Mouse (Mus musculus): ENCODE data around the gene Abi3bp. TPM values are rescaled to one million over a fixed set of nuclear protein-coding genes. Genes with fewer than 3 reads are reported as not detected.

Gene Abi3bp
- polyA plus RNA-seq, 1 experiment = not detected

DNA sequence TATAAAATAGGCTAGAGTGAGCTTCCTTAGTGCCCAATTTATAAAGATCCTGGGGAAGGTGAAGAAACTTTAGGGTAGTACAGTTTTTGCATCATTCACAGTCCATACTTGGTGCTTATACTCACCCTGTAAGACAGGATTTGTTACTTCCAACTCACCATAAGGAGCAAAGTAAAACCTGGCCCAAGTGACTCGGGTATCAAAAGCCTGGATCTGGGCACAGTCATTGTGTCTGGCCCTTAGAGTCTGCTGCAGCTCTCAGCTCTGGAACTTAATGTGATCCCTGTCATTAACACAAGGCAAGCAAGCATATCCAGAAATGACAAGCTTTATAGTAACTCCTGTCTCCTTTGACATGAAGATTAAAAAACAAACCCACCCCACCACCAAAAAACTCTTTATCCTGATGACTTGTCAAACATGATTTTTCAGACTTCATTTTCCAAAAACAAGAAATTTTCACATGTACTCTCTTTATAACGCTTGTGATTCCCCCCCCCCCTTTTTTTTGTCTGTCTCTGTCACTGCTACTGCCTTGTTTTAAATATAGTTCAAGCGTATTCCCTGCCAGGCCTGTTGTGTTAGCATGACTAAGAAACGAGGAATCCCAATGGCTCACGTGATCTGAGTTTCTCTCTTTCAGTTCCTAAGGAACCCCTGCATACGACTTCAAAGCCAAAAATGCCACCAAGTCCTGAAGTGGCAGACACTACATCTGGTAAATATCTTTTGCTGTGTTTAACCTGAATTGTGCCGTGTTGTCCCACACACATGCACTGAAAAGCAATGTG is 168.9 kb downstream of the Abi3bp start:
- TF ChIP-seq CTCF (IDR thresholded peaks at IDR 0.05; ENCODE audit: low read depth, low read length) (no peak), POLR2A (IDR thresholded peaks at IDR 0.05; ENCODE audit: insufficient read depth, low read length) (no peak), EP300 (IDR thresholded peaks at IDR 0.05; ENCODE audit: insufficient read depth, low read depth, low read length) (no peak)
- Histone ChIP-seq H3K27me3 (ENCODE audit: control insufficient read depth, insufficient read depth, low read length, poor library complexity, severe bottlenecking) (no peaks in the 10 kb centered on the region), H3K27ac (ENCODE audit: insufficient read depth, low read length) (no peak overlapping the region), H3K9ac (ENCODE audit: low read depth, poor library complexity, severe bottlenecking) (no peak overlapping the region), H3K9me3 (replicated peaks; ENCODE audit: control insufficient read depth, insufficient read depth, low read length, poor library complexity, severe bottlenecking) (no peaks in the 10 kb centered on the region), H3K36me3 (ENCODE audit: control insufficient read depth, insufficient read depth, low read length, poor library complexity, severe bottlenecking) (no peaks in the 10 kb centered on the region), H3K4me1 (ENCODE audit: control insufficient read depth, insufficient read depth, low read length) (no peaks in the 10 kb centered on the region), H3K4me3 (ENCODE audit: low read depth, low read length) (no peak overlapping the region)

DNA sequence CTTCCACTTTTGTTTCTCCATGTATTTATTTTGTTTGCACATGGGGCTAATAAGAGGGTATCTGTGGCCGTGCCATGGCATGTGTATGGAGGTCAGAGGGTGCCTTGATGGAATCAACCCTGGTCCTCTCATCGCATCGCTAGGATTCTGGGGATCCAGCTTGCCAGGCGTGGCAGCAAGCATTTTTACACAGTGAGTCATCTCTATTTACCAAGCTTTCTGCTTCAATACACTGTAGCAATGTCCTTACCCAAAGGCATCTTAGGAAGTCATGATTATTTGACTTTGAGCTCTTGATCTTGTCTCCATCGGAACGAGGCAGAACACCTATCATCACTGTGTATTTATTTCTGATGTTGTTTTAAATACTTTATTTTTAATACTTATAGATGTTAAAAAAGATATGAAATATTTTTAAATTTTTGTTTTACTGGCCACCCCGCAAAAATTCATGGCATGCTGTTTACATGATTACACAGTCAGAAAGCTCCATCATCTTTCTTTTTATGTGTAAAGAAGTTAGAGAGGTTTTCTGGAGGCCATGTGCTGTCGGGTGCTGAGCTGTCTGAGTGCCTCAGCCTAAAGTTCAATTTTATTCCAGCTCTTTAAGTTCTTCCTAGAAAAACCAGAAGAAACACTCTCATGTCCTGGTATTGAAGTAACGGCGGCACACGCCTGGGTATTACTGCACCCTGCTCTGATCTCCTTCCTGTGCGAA is 177.7 kb downstream of the Abi3bp start:
- H3K27ac ChIP-seq (ENCODE audit: insufficient read depth, low read length) = no peak overlapping the region
- no peaks in the 10 kb centered on the region for H3K9me3 ChIP-seq (replicated peaks; ENCODE audit: control insufficient read depth, insufficient read depth, low read length, poor library complexity, severe bottlenecking)
- H3K4me1 ChIP-seq (ENCODE audit: control insufficient read depth, insufficient read depth, low read length) = no peaks in the 10 kb centered on the region
- H3K9ac ChIP-seq (ENCODE audit: low read depth, poor library complexity, severe bottlenecking) = no peak overlapping the region
- TF ChIP-seq POLR2A (IDR thresholded peaks at IDR 0.05; ENCODE audit: insufficient read depth, low read length) = no peak
- TF ChIP-seq CTCF (IDR thresholded peaks at IDR 0.05; ENCODE audit: low read depth, low read length) = no peak
- no peak for TF ChIP-seq EP300 (IDR thresholded peaks at IDR 0.05; ENCODE audit: insufficient read depth, low read depth, low read length)
- H3K27me3 ChIP-seq (ENCODE audit: control insufficient read depth, insufficient read depth, low read length, poor library complexity, severe bottlenecking) = no peaks in the 10 kb centered on the region
- no peaks in the 10 kb centered on the region for H3K36me3 ChIP-seq (ENCODE audit: control insufficient read depth, insufficient read depth, low read length, poor library complexity, severe bottlenecking)
- no peak overlapping the region for H3K4me3 ChIP-seq (ENCODE audit: low read depth, low read length)

DNA sequence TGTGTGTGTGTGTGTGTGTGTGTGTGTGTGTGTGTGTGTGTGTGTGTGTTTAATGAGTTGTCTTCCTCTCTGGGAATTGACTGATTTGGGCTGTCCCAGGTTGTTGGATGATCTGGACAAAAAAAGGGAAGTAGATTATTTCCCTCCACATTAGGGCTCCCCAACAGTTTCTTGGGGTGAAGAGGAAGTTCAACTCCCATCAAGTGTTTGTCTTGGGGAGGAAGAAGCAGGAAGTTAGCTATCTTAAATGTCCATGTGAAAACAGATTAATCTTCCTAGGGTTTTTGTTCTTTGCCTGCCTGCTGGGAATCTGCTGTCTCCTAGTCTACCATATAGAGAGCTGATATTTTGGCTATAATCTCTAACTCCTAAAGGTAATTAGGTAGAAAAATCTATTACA is 181.2 kb downstream of the Abi3bp start:
- Histone ChIP-seq H3K27me3 (ENCODE audit: control insufficient read depth, insufficient read depth, low read length, poor library complexity, severe bottlenecking) (no peaks in the 10 kb centered on the region), H3K9me3 (replicated peaks; ENCODE audit: control insufficient read depth, insufficient read depth, low read length, poor library complexity, severe bottlenecking) (no peaks in the 10 kb centered on the region), H3K36me3 (ENCODE audit: control insufficient read depth, insufficient read depth, low read length, poor library complexity, severe bottlenecking) (no peaks in the 10 kb centered on the region), H3K4me3 (ENCODE audit: low read depth, low read length) (no peak overlapping the region), H3K27ac (ENCODE audit: insufficient read depth, low read length) (no peak overlapping the region), H3K9ac (ENCODE audit: low read depth, poor library complexity, severe bottlenecking) (no peak overlapping the region), H3K4me1 (ENCODE audit: control insufficient read depth, insufficient read depth, low read length) (no peaks in the 10 kb centered on the region)
- TF ChIP-seq CTCF (IDR thresholded peaks at IDR 0.05; ENCODE audit: low read depth, low read length) = no peak
- TF ChIP-seq POLR2A (IDR thresholded peaks at IDR 0.05; ENCODE audit: insufficient read depth, low read length) = no peak
- TF ChIP-seq EP300 (IDR thresholded peaks at IDR 0.05; ENCODE audit: insufficient read depth, low read depth, low read length) = no peak

DNA sequence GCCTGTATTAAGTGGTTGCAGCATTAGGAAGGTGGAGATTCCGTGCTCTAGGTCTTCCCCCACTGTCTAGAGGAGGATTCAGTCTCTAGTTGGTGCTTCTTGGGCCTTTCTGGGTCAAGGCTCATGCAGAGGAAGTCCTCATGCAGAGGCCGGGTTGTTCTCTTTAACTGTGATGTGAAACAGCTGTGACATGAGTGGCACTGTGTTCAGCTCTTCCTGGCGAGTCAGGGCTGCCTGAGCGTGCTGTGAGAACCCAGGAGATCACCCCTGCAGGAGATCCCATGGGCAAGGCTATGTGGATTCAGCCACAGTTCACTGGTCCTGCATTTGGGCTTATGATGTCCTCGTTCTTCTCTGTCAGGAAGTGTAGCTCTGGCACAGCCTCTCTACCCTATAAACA is 191.8 kb downstream of the Abi3bp start:
- Histone ChIP-seq H3K36me3 (ENCODE audit: control insufficient read depth, insufficient read depth, low read length, poor library complexity, severe bottlenecking) (no peaks in the 10 kb centered on the region), H3K4me1 (ENCODE audit: control insufficient read depth, insufficient read depth, low read length) (peaks cover 3% of the 10 kb centered on the region), H3K9ac (ENCODE audit: low read depth, poor library complexity, severe bottlenecking) (no peak overlapping the region), H3K9me3 (replicated peaks; ENCODE audit: control insufficient read depth, insufficient read depth, low read length, poor library complexity, severe bottlenecking) (no peaks in the 10 kb centered on the region), H3K27ac (ENCODE audit: insufficient read depth, low read length) (no peak overlapping the region), H3K4me3 (ENCODE audit: low read depth, low read length) (no peak overlapping the region), H3K27me3 (ENCODE audit: control insufficient read depth, insufficient read depth, low read length, poor library complexity, severe bottlenecking) (no peaks in the 10 kb centered on the region)
- TF ChIP-seq EP300 (IDR thresholded peaks at IDR 0.05; ENCODE audit: insufficient read depth, low read depth, low read length) (no peak), POLR2A (IDR thresholded peaks at IDR 0.05; ENCODE audit: insufficient read depth, low read length) (no peak), CTCF (IDR thresholded peaks at IDR 0.05; ENCODE audit: low read depth, low read length) (no peak)

DNA sequence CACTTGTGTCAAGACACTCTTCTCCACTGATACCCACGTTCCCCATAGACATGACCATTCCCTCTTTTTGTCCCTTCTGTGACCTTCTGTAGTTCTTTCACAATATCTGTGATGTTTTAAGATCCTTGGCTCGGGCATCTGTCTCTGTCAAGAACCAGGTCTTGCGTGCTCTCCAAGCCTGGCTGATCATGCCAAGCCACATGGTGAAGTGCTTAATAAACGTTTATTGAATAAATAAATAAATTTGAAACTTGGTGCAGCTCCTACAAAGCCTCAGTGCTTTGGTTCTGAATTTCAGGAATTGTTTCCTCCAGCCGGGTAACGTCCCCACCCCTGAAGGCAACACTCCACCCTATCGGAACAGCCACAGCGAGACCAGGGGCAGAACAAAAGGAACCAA is 193.3 kb downstream of the Abi3bp start:
- no peaks in the 10 kb centered on the region for H3K9me3 ChIP-seq (replicated peaks; ENCODE audit: control insufficient read depth, insufficient read depth, low read length, poor library complexity, severe bottlenecking)
- H3K27me3 ChIP-seq (ENCODE audit: control insufficient read depth, insufficient read depth, low read length, poor library complexity, severe bottlenecking) = no peaks in the 10 kb centered on the region
- no peak overlapping the region for H3K27ac ChIP-seq (ENCODE audit: insufficient read depth, low read length)
- no peaks in the 10 kb centered on the region for H3K36me3 ChIP-seq (ENCODE audit: control insufficient read depth, insufficient read depth, low read length, poor library complexity, severe bottlenecking)
- no peak overlapping the region for H3K4me3 ChIP-seq (ENCODE audit: low read depth, low read length)
- TF ChIP-seq CTCF (IDR thresholded peaks at IDR 0.05; ENCODE audit: low read depth, low read length) (no peak), EP300 (IDR thresholded peaks at IDR 0.05; ENCODE audit: insufficient read depth, low read depth, low read length) (no peak), POLR2A (IDR thresholded peaks at IDR 0.05; ENCODE audit: insufficient read depth, low read length) (no peak)
- peaks cover 3% of the 10 kb centered on the region for H3K4me1 ChIP-seq (ENCODE audit: control insufficient read depth, insufficient read depth, low read length)
- H3K9ac ChIP-seq (ENCODE audit: low read depth, poor library complexity, severe bottlenecking) = no peak overlapping the region

DNA sequence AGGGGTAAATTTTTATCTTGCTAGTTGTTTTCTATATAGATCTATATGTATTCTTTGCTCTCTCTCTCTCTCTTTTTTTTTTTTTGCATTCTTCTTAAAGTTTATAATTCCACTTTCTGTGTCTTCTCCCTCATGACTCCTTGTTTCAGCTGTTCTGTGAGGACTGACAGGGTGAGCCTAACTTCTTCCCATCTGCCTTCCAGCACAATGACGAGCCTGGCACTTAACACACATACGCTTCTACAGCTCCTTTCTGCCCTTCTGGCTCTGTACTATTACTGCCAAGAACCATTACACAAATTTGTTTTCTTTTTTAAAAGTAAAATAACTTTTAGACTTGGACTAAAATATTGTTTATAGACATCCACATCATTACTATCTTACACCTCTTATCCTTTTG is 195.7 kb downstream of the Abi3bp start:
- Histone ChIP-seq H3K4me3 (ENCODE audit: low read depth, low read length) (no peak overlapping the region), H3K9me3 (replicated peaks; ENCODE audit: control insufficient read depth, insufficient read depth, low read length, poor library complexity, severe bottlenecking) (no peaks in the 10 kb centered on the region), H3K27ac (ENCODE audit: insufficient read depth, low read length) (no peak overlapping the region), H3K27me3 (ENCODE audit: control insufficient read depth, insufficient read depth, low read length, poor library complexity, severe bottlenecking) (no peaks in the 10 kb centered on the region), H3K36me3 (ENCODE audit: control insufficient read depth, insufficient read depth, low read length, poor library complexity, severe bottlenecking) (no peaks in the 10 kb centered on the region), H3K4me1 (ENCODE audit: control insufficient read depth, insufficient read depth, low read length) (peaks cover 3% of the 10 kb centered on the region), H3K9ac (ENCODE audit: low read depth, poor library complexity, severe bottlenecking) (no peak overlapping the region)
- TF ChIP-seq CTCF (IDR thresholded peaks at IDR 0.05; ENCODE audit: low read depth, low read length) = no peak
- no peak for TF ChIP-seq EP300 (IDR thresholded peaks at IDR 0.05; ENCODE audit: insufficient read depth, low read depth, low read length)
- no peak for TF ChIP-seq POLR2A (IDR thresholded peaks at IDR 0.05; ENCODE audit: insufficient read depth, low read length)
